Mouse (Mus musculus) induced T-regulatory cell, adult 2 months (primary cell): ENCODE results near the gene Ahdc1.
"Not testable (repeated sequence)": the region's sequence is repeated elsewhere in the genome, so short reads cannot be mapped to it uniquely, and the experiment has no call there.

Source experiments
- DNase-seq: peaks from one replicate; pipeline ENCODE4 v3.0.0-alpha.2; 2012; ENCODE audit warnings: low read depth

Gene Ahdc1

DNA sequence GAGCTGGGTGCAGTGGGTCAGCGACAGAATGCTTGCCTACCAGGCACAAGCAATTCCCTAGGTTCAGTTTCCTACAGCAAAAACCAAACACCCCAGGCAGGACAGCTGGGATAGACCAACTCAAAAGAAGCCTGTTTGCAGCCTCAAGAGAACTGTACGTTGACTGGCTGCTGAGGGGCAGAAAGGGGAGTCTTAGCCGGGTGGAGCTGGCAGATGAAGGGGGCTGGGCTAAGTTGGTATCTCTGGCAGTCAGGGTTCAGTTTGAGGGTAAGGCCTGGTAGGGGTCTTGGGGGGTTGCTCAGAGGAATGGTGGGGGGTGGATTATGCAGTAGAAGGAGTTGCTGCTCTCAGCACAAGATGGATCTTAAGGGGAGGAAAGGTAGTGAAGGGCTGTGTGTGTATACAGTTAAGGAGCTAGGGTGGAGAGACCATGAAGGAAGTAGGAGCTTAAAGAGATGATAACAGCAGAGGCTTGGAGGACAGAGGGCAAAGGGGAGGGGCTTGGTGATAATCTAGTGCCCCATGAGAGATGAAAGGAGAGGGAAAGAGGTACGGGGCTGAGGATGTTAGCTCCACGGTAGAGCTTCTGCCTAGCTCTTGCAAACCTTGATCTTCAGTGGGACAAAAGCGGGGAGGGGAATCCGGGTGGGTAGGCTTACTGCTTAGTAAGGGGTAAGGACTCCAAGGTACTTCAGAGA, 68.5 kb downstream of the Ahdc1 start:
- DNase-seq = peak; percentile 67

GRCm38 (mm10) chr4:133080862-133081261, 69.8 kb downstream of the Ahdc1 start:
- DNase-seq = no peak

DNA sequence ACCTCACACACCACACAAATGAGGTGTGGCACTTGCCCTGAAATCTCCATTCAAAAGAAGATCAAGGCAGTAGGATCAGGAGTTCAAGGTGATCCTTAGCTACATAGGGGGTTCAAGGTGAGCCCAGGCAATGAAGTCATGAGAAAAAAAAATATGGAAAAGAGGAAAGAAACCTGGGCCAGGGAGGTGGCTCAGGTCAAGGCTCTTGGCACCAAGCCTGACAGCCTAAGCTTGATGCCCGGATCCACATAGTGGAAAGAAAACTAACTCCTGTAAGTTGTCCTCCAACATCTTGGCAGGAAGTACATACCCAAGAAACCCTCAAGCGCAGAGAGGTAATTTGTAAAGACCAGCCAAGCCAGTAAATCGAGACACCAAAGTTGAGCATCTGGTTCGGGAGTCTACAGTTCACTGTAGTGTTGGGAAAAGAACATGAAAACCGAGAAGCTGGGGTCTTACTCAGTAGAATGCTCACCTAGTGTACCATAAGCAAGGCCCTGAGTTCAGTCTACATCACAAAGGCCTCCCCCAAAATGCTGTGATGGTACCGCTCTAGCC, 71.2 kb downstream of the Ahdc1 start:
- DNase-seq = no peak

- DNase-seq = peak; percentile 39
Measured at GRCm38 (mm10) chr4:133083991-133084861, 73.2 kb downstream of the Ahdc1 start.

DNA sequence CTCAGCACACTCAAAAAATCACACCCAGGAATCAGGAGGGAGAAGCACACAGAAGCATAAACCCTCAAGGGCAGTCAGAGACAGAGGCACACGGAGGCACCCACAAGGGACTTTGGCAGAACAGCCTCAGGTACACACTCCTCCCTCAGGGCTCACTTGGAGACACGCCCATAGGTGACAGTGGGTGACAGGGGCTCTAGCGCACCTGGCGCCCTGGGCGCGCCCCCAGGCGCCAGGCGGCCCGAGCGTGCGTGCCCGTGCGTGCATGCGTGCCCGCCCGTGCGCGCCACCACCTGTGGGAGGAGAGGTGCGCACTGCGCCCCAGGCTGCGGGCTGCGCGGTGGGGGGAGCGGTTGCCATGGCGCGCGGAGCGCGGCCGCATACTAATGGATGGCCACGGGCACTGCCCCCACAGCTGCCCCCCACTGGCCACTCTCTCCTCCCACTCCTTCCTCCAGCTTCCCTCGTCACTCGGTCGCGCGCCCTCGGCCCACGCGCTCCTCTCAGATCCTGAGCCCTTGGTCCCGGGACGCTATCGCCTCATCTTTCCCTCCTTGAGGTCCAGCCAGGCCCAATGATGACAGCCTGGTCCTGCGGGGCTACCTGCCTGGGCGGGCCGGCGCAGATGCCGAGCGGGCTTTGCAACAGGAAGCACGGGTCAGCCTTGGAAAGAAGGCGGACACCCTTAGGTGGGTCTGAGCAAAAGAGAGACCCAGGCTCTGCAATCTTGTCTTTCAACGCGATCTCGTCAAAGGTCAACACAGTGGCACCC, 74.1 kb downstream of the Ahdc1 start:
- peak; percentile 77 for DNase-seq

DNA sequence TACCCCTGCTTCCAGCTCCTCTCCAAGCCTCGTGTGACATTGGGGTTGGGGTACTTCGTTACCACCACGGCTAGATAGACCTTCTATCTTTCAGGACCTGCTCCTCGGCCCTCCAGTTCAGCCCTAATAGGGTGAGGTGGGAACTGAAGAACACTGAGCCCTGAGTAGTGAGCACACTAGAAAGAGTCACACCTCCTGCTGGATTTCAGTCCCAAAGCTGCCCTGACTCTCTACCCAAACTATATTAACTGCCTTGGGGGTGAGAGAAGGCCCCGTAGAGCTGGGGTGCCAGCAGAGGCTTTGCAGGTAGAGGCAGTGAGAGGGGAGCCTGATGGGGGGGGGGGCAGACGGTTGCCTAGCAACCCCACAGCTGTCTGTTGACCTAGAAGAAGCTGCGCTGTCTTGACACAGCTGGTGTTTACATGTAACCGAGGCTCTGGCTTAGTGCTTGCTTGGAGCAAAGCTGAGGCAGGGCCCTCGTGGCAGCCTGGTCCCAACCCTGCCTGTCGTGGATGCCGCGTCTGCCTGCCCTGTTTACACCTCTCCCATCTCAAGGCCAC, 74.8 kb downstream of the Ahdc1 start:
- DNase-seq = peak; percentile 67

DNA sequence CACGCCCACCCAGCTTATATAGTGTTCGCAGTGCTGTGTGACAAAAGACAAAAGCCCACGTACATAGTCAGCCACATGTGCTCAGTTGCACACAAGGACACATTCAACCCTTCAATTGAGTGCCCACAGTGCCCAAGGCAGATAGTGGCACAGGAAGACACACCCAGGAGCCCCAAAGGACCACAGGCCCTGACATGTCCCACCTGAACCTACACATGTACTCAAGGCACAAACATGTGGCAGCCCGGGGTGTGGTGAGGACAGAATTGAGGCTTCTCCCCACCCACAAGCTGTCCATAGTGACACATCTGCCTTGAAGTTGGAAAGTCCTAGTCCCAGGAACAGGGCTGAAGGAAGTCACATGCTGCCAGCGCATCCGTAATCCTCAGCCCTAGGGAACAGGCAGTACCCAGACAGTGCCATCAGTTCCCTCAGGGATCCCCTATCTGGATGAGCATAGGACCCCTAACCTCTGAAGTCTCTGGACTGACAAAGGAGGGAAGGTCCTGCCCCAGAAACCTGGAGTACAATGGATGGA, 76.2 kb downstream of the Ahdc1 start:
- peak; percentile 55 for DNase-seq

DNA sequence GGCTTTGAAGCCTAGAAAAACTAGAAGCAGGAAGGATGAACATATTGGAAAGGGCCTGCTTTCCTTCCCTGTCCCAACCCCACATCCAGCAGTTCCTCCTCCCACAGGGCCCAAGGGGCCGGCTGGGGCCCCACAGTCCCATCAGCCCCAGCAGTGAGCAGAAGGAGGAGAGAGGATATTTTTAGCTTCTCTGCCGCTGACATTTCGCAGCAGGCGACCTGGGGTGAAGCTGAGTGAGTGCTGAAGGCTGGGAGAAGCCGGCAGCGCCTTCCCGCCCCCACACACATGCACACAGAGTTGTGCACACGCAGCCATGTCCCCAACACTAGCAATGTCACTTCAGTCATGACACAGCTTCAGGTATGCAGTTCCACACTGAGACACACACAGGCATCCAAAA, 76.8 kb downstream of the Ahdc1 start:
- DNase-seq = peak; percentile 56

DNA sequence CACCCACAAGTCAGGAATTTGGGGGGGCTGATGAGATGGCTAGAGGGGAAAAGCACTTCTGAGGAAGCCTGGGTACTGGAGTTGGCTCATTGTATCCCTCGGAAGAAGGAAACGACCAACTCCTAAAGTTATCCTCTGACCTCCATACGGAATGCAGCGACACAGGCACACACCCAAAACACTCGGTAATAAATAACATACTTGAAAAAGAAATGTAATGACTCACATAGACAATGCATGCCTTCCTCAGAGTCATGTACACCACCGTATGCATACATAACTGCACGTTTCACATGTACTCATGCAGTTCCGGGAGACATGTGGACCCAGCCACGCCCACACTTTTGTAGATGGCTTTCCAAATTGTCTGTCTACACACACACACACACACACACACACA, 78.3 kb downstream of the Ahdc1 start:
- DNase-seq = no peak

DNA sequence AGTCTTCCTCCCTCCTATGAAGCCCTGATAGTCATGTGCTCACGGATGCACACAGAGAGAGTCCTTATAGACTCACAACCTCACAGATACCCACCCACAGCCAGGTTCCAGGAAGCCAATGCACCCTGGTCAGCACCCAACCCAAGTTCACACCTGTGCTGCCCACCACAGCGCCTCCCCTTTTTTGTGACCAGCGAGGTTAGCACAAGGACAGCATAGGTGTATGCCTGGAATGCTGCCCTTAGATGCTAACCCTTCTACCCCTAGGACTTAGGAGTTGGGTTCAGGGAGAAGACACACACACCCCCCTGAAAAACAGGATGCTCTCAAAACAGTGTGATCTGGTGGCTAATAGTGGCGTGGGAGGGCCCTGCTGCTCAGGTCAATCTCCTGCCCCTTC, 78.7 kb downstream of the Ahdc1 start:
- no peak for DNase-seq

DNA sequence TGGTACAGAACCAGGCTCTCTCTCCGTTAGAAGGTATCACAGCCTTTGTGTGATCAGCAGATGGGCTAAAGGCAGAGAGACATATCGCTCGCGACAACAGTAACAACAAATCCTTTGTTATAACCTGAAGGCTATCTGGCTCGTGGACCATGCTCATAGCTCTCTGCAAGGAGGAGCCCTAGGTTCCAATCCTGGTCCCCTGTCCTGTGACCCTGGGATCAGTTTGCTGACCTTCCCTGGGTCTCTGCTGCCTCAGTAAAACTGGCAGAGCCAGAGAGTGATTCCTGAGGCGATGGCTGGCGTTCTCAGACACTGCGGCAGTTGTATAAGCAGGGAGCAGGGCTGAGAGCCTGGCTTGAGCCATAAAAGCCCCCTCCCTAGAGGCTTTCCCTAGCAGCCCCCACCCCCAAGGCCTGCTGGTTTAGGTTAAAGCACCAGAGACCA, 79.2 kb downstream of the Ahdc1 start:
- DNase-seq = no peak

GRCm38 (mm10) chr4:133090720-133091458, 79.8 kb downstream of the Ahdc1 start:
- peak; percentile 64 for DNase-seq

DNA sequence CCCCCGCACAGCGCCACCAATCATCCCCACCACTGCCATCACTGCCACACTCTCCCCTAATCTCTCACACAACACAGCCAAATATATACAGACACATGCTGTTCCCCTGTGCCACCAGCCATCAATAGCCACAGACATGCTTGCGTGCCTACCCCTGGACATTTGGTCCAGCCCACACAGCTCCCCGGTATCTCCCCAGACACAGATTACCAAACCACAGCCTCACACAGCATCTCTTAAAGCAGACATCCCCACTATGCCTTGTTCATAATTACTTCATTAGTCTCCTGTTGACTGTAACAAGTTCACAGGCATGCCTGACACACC, 80.4 kb downstream of the Ahdc1 start:
- DNase-seq = peak; percentile 67

DNA sequence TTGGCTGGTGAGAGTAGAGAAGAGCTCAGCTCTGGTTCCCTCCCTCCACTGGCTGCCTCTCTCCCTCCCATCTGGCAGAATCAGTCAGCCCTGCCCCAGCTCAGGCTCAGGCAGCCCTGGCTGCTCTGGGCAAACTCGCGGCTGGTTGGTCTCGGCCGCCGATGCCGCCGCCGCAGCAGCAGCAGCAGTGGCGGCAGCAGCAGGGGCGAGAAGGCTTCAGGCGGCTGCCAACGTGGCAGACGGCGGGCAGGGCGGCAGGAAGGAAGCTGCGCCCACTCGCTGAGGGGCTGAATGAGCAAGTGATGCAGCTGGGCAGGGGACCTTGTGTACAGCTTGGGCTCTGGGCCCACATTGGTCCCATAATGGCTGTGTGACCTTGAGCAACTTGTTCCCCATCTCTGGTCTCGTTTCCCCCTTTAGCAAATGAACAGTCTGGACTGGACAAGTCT, 81.4 kb downstream of the Ahdc1 start:
- peak; percentile 78 for DNase-seq

GRCm38 (mm10) chr4:133093056-133093455, 82.0 kb downstream of the Ahdc1 start:
- DNase-seq = no peak

DNA sequence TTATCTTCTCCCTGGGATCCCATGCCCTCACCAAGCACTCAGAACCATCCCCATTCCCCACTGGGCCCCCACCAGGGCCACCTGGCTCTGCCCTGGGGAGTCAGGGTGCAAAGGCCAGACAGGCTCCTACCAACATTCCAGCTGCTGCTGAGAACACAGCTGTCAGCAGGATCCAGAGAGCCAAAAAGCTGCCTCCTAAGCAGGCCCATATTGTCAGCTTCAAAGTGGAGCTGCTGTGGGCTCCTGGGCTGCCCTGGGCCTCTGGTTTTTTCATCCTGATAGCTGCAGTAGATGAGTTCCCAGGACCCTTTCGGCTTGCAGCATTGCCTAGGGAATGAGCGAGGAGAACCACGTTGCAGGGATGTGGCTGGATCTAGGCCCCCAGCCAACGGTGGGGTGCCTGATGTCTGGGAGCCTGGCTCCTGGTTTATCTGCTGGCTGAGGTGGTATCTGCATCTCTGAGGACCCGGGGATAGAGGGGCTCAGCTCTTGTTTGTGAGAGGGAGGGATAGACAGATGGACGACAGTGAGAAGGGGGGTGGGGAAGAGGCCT, 82.5 kb downstream of the Ahdc1 start:
- peak; percentile 39 for DNase-seq

DNA sequence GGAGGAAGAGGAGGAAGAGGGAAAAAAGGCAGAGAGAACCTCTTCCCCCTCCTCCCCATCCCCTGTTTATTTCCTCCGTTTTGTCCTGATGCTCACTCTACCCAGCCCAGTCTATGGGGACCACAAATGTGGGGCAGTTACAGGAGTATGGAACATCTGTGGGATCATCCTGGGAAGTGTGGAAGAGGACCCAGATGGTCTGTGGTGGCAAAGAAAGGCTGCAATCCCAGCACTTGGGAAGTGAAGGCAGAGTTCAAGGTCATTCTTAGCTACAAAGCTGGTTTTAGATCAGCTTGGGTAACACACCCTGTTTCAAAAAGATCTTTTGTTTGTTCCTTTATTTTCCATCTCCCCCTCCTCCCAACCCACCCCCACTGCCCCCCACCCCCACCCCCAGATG, 83.2 kb downstream of the Ahdc1 start:
- DNase-seq = peak; percentile 34

- peak; percentile 77 for DNase-seq
Measured at GRCm38 (mm10) chr4:133094936-133095733, 84.1 kb downstream of the Ahdc1 start.

DNA sequence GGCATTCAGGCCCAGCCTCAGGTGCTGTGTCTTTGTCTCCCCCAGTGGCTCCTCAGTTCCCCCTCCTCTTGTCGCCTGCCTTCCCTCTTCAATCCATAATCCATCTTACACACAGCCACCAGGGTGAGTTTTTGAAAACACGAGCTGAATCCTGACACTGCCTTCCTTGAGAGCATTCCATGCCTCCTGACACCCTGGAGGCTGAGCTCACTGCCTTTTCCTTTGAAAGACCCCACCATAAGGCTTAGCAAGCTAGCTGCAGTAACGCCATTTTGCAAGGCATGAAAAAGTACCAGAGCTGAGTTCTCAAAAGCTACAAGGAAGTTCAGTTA, 84.6 kb downstream of the Ahdc1 start:
- peak; percentile 64 for DNase-seq

GRCm38 (mm10) chr4:133096671-133097070, 85.6 kb downstream of the Ahdc1 start:
- not testable (repeated sequence) for DNase-seq
